Mouse (Mus musculus) kidney, embryonic 15.5 days (tissue): ENCODE measurements around the gene Zfp184. TPM values are rescaled to one million over a fixed set of nuclear protein-coding genes. Genes with fewer than 3 reads are reported as not detected.
A peak's percentile ranks its signal among the peaks of the same experiment; 100 is the strongest.
"Not testable (repeated sequence)": the region's sequence is repeated elsewhere in the genome, so short reads cannot be mapped to it uniquely, and the experiment has no call there.

Source experiments
- ATAC-seq: fragments of 200-750 bp; cut with Nextera tagmentation; replicated peaks from 2 replicates; pipeline ENCODE4 v1.8.0; 2017; ENCODE audit warnings: moderate TSS enrichment; ENCODE audit not compliant: low FRiP score
- H3K27ac ChIP-seq: fragments of 300-500 bp; sonication (generic); 2 replicates; pipeline ENCODE4 v1.5.1; 2015; ENCODE audit warnings: mild to moderate bottlenecking, inconsistent platforms
- H3K27me3 ChIP-seq: fragments of 300-500 bp; sonication (generic); 2 replicates; pipeline ENCODE4 v1.6.1; 2015; ENCODE audit warnings: inconsistent platforms
- H3K36me3 ChIP-seq: fragments of 300-500 bp; sonication (generic); 2 replicates; pipeline ENCODE4 v1.6.1; 2015; ENCODE audit warnings: inconsistent platforms
- H3K4me1 ChIP-seq: fragments of 300-500 bp; sonication (generic); 2 replicates; pipeline ENCODE4 v1.6.1; 2015; ENCODE audit warnings: inconsistent platforms
- H3K4me2 ChIP-seq: fragments of 300-500 bp; sonication (generic); 2 replicates; pipeline ENCODE4 v1.6.1; 2015; ENCODE audit warnings: moderate library complexity, mild to moderate bottlenecking, inconsistent platforms
- H3K4me3 ChIP-seq: fragments of 300-500 bp; sonication (generic); replicated peaks from 2 replicates; pipeline ENCODE4 v1.5.1; 2015; ENCODE audit warnings: mild to moderate bottlenecking, inconsistent platforms
- H3K9ac ChIP-seq: fragments of 300-500 bp; sonication (generic); 2 replicates; pipeline ENCODE4 v1.6.1; 2015; ENCODE audit warnings: mild to moderate bottlenecking, inconsistent platforms
- H3K9me3 ChIP-seq: fragments of 300-500 bp; sonication (generic); replicated peaks from 2 replicates; pipeline ENCODE4 v1.6.1; 2016; ENCODE audit warnings: inconsistent platforms
- WGBS: fragments of 180-500 bp; shearing (Covaris S2); methylation state at CpG from one replicate; pipeline ENCODE4 v1.1.7; 2015; ENCODE audit warnings: mixed read lengths; 5-methylcytosine and 5-hydroxymethylcytosine counted together
- polyA plus RNA-seq: library from polyadenylated mRNA; unstranded; fragments of >200 nt; fragmentation: Nextera tagmentation; extraction: Ambion mirVana; gene quantifications from 2 replicates; pipeline ENCODE4 v1.2.1, GENCODE M21; 2015

The Zfp184 gene
- polyA plus RNA-seq, result 12.1 and 12.5 TPM in 2 replicates

DNA sequence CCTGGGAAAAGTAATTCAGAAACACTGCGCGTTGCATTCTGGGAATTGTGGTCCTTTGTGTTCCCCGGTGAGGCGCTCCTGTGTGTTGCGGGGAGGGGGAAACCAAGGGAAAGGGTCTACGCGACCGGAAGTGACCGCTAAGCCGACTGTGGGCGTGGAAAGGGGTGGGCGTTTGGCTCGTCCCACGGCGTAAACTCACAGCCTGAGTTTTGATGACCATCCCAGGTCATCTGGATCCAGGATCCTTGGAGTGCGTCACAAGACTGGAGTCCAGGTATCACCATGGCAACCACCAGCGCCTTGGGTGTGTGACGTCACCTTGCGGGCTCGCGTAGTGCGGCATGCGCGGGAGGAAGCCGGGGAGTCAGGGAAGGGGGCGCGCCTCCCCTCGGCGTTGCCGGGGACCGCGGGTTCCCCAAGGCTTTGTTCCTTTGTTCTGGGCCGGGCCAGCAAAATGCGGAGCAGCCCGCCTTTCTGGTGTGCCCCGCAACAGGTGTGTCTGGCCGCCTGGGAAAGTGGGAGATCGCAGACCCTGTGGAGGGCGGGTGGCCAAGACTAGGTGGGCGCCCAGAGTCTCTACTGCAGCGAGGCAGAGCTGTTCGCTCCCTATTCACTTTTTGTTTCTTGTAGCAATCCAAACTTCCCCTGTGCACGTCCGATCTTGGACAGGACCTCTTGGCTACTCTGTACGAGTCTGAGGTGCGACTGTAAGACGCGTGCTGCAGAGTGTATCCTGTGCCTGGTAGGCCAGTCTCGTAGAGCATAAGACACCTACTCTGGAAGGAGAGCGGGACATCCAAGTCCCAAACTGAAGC lies at the start of gene Zfp184:
TSS of gene Zfp184 (plus strand) at position 169 of the 815 bp plus-strand sequence.
- H3K9me3 ChIP-seq, result no peaks in the 10 kb centered on the region
- H3K4me3 ChIP-seq, result peak within 1 kb of the TSS; percentile 80
- peak; percentile 93 for ATAC-seq
- peak within 1 kb of the TSS; percentile 85 for H3K27ac ChIP-seq
- H3K9ac ChIP-seq, result peak within 1 kb of the TSS; percentile 78
- H3K36me3 ChIP-seq, result peaks cover 19% of the 10 kb centered on the region
- WGBS, result under 1% methylated on average over 50 of the region's 50 CpGs
- H3K4me1 ChIP-seq, result peaks cover 7% of the 10 kb centered on the region; the same call in 1 of the 2 replicates
- H3K27me3 ChIP-seq, result no peaks in the 10 kb centered on the region
- H3K4me2 ChIP-seq, result peak within 1 kb of the TSS; percentile 75

DNA sequence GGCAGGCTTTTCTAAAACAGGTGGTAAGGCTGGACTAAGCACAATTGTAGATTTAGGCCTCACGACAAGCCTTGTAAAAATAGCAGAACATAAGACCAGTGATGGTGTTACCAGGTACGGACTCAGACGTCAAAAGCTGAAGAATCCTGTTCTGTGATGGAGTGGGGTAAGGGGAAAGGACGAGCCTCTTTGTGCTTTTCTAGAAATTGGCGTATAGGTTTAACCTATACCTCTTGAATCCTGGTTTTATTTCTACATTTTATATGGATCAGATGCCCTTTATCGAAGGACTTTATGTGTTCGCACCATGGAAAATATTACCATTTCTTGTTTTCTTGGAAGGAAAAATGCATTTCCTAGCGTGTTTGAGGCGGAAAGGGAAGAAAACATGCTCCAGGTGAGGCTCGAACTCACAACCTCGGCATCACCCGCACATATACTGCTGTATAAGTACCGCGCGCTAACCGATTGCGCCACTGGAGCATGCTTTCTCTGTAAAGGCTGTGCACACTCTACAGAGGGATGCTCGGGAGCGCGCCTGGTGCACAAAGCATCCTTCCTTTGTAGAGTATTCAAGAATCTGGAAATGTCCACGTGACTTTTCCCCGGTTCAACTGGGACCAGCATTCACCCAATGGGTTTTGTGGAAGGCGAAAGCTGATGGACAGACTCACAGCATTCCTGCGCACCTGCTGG lies 48.2 kb upstream of the Zfp184 start:
- H3K4me2 ChIP-seq, result peak overlapping the region; percentile 72
- no peak overlapping the region for H3K27ac ChIP-seq
- H3K4me1 ChIP-seq, result peaks cover 7% of the 10 kb centered on the region; the same call in 1 of the 2 replicates
- peak overlapping the region; percentile 60 for H3K4me3 ChIP-seq
- no peaks in the 10 kb centered on the region for H3K27me3 ChIP-seq
- no peaks in the 10 kb centered on the region for H3K36me3 ChIP-seq
- WGBS, result 8% methylated on average over 24 of the region's 24 CpGs
- H3K9me3 ChIP-seq, result no peaks in the 10 kb centered on the region
- peak overlapping the region; percentile 43 for H3K9ac ChIP-seq
- peak; percentile 95 for ATAC-seq

DNA sequence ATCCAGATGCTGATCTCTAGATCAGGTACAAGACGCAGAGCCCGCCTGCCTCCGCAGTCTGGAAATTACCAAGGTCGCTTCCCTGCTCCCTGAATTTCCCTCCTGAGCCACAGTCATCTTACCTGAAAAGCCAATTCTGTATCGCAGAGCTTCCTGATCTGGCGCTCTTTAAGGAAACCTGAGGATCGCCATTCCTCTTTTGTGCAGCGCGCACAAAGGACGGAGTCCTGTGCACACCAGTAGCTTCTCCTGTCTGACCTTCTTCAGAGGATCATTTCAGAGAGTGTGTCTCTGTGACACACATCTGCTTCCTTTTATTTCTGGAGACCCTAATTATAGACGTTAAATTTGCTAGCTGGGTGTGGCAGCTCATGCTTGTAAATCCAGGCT lies 47.7 kb upstream of the Zfp184 start:
- no peak overlapping the region for H3K27ac ChIP-seq
- WGBS, result 0% methylated on average over 11 of the region's 11 CpGs
- ATAC-seq, result no peak; the same call in none of the 2 replicates

DNA sequence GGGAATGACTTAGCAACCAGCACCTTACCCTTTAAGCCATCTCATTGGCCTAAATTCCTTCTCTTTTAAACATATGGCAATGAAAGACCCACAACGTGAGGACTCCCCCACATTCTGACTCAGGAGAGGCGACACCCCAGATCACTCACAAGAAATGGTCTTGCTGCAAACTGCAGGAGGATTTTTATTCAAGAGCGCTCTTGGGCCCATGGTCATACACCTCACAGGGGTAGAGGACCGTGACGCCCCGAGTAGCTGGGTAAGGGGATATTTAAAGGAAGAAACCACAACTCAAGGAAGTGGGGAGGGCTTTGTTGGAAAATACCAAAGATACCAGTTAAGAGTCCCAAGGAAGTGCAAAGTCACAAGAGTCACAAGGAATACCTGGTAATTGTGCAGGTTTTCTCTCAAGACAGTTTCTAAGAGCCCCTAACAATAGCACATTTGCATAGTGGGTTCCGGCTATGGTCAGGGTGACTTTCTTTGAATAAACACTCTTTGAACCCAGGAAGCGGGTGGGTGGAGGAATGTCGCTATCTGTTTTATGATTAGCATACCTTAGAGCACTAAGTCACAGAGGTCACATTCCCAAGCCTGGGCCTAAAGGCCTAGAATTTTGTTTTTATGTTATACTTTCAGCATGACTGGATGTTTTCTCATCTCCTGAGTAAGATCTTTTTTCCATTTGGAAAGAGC lies 43.9 kb upstream of the Zfp184 start:
- not testable (repeated sequence) for H3K4me3 ChIP-seq, H3K9me3 ChIP-seq, H3K9ac ChIP-seq, H3K27me3 ChIP-seq, H3K27ac ChIP-seq, H3K4me2 ChIP-seq, ATAC-seq, H3K36me3 ChIP-seq
- H3K4me1 ChIP-seq, result peaks cover 11% of the 10 kb centered on the region; the same call in 1 of the 2 replicates
- WGBS, result 95% methylated on average over 9 of the region's 9 CpGs

More for the DNA sequence above, 47.7 kb upstream of the Zfp184 start:
- Histone ChIP-seq H3K27me3 (no peaks in the 10 kb centered on the region), H3K4me3 (peak overlapping the region; percentile 60), H3K4me1 (peaks cover 7% of the 10 kb centered on the region; the same call in 1 of the 2 replicates), H3K9ac (peak overlapping the region; percentile 43), H3K36me3 (no peaks in the 10 kb centered on the region), H3K4me2 (peak overlapping the region; percentile 72), H3K9me3 (no peaks in the 10 kb centered on the region)

DNA sequence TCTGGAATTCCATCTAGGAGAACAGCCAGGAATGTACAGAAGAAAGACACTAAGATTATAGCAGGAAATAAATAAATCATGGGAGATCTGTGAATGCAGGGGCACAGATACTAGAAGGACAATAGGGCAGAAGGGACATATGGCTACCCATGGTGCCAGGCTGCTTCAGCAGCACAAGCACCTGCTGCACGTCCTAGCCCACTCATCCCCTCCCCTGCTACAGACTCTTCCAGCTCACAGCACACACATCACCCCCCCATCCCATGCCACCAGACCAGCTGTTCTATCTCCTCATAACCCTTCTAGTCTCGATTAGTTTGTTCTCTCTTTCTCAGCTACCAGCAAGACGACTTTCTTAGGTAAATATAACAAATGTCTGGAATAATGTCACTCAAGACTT lies 41.4 kb upstream of the Zfp184 start:
- WGBS, result 32% methylated on average over 3 of the region's 3 CpGs
- ATAC-seq, result no peak
- Histone ChIP-seq H3K9ac (no peak overlapping the region), H3K27ac (no peak overlapping the region), H3K9me3 (no peaks in the 10 kb centered on the region), H3K36me3 (no peaks in the 10 kb centered on the region), H3K4me1 (0 out of 2 replicates have a peak, but pooled peaks cover 8% of the 10 kb centered on the region), H3K4me2 (no peak overlapping the region), H3K27me3 (no peaks in the 10 kb centered on the region), H3K4me3 (no peak overlapping the region)

DNA sequence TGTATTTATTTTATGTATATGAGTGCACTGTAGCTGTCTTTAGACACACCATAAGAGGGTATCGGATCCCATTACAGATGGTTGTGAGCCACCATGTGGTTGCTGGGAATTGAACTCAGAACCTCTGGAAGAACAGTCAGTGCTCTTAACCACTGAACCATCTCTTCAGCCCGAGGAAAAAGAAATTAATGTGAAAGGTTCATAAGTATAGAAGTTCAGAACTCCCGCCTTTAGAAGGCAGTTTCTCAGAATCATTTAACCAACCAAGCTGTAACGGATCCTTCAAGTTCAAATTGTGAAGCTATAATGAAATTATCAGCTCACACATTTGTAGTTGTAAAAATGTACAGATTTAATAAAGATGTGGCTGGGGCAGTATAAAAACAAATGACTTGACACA lies 40.8 kb upstream of the Zfp184 start:
- H3K27me3 ChIP-seq, H3K9ac ChIP-seq, H3K4me1 ChIP-seq, H3K36me3 ChIP-seq, H3K4me3 ChIP-seq, H3K4me2 ChIP-seq, ATAC-seq, H3K27ac ChIP-seq, H3K9me3 ChIP-seq: not testable (repeated sequence)
- 80% methylated on average over 4 of the region's 4 CpGs for WGBS

DNA sequence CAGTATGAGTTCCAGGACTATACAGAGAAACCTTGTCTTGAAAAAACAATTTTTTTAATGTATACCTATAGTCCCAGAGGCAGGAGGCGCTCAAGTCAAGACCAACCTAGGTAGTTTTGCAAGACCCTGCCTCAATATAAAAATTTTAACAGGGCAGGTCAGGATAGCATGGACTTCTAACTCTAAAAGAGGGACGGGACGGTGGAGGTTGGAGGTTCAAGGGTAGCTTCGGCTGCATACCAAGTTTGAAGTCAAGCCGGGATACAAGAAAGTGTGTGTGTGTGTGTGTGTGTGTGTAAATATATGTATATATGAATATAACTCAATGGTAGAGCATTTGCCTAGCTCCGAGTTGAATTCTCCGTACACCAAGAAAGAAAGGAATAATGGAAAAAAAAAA lies 38.6 kb upstream of the Zfp184 start:
- WGBS, result 49% methylated on average over 7 of the region's 7 CpGs

DNA sequence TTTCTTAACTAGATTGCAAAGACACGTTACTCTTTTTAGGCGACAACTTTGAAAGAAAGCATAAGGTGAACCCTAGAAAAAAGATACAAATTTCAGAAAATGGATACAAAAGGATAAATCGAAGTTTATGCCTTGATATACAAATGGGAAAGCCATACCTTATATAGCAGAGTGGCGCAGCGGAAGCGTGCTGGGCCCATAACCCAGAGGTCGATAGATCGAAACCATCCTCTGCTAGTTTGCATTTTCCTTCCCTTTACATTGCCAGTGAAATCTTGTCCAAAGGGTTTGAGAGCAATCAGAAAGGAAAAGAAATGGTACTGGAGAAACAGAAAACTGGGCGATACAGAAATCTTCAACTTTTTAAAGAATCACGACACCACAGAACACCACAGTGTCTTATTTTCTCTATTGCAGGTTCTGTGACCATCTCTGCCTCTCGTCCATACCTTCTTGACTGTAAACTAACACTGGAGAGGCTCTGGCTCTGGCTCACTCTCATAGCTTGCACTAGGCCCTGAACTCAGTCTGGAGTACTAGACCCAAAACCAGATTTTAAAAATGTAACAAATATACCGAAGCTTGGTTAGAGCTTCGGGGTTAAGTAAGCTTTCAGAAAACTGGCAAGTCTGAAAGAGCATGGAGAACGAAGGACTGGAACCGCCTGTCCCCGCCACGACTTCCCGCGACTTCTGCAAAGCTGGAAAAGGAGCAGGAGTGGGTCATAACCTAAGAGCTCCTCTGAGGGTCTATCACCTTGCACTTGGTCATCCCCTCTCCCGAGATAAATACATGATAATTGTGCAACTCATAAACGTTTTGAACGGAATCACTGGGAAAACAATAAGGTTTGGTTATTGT lies 37.7 kb upstream of the Zfp184 start:
- Histone ChIP-seq H3K9me3 (no peaks in the 10 kb centered on the region), H3K4me1 (peaks cover 11% of the 10 kb centered on the region; the same call in 1 of the 2 replicates), H3K27ac (no peak overlapping the region; the same call in 1 of the 2 replicates), H3K4me3 (peak overlapping the region; percentile 28), H3K27me3 (no peaks in the 10 kb centered on the region), H3K36me3 (no peaks in the 10 kb centered on the region), H3K4me2 (peak overlapping the region; percentile 51), H3K9ac (no peak overlapping the region)
- no peak for ATAC-seq
- 15% methylated on average over 22 of the region's 22 CpGs for WGBS

More for the DNA sequence above, 38.6 kb upstream of the Zfp184 start:
- Histone ChIP-seq H3K27ac (no peak overlapping the region), H3K27me3 (no peaks in the 10 kb centered on the region), H3K4me2 (no peak overlapping the region), H3K36me3 (no peaks in the 10 kb centered on the region), H3K4me3 (no peak overlapping the region), H3K4me1 (peaks cover 11% of the 10 kb centered on the region; the same call in 1 of the 2 replicates), H3K9me3 (no peaks in the 10 kb centered on the region), H3K9ac (no peak overlapping the region)
- ATAC-seq, result no peak

DNA sequence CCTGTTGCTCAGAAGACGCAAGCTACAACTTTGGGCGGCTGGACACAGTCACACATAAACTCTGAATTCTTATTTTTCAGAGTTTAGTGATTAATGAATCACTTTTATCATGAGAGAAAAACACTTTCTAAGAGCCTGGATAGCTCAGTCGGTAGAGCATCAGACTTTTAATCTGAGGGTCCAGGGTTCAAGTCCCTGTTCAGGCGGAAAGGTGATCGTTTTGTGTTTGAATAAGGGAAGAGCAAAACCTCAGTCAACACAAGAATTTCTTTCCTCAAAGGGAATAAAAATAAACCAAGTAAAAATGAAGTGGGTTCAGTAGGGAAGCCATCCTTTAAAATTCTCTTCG lies 37.1 kb upstream of the Zfp184 start:
- H3K4me2 ChIP-seq, result peak overlapping the region; percentile 51
- not testable (repeated sequence) for H3K9me3 ChIP-seq, H3K27ac ChIP-seq, H3K9ac ChIP-seq, H3K4me1 ChIP-seq, H3K36me3 ChIP-seq, H3K27me3 ChIP-seq
- peak overlapping the region; percentile 28 for H3K4me3 ChIP-seq
- 26% methylated on average over 6 of the region's 6 CpGs for WGBS
- 0 out of 2 replicates have a peak, but pooled peaks have one; percentile 29 for ATAC-seq

DNA sequence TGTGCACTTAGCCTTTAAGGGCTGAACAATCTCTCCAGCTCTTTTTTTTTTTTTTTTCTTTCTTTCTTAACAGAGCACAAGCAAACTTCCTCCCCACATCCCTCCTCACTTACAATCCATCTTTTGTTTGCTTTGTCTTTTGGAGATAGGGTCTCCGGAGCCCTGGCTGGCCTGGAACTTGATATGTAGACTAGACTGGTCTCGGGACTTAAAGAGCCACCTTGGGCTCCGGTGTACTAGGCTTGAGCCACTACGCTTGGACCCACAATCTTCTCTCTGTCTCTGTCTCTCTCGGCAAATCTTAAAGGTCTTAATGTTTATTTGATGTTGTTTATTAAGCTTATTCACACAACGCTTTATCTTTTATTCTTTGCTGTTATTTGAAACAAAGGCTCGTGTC lies 34.2 kb upstream of the Zfp184 start:
- H3K9ac ChIP-seq, result 0 out of 2 replicates have a peak overlapping the region, but pooled peaks have one; percentile 15
- H3K27ac ChIP-seq, result no peak overlapping the region
- no peaks in the 10 kb centered on the region for H3K9me3 ChIP-seq
- ATAC-seq, result no peak
- H3K4me3 ChIP-seq, result peak overlapping the region; percentile 38
- 4% methylated on average over 7 of the region's 7 CpGs for WGBS
- no peaks in the 10 kb centered on the region for H3K36me3 ChIP-seq
- peaks cover 15% of the 10 kb centered on the region; the same call in 1 of the 2 replicates for H3K4me1 ChIP-seq
- H3K27me3 ChIP-seq, result peaks cover 7% of the 10 kb centered on the region; the same call in 1 of the 2 replicates
- H3K4me2 ChIP-seq, result peak overlapping the region; percentile 52

DNA sequence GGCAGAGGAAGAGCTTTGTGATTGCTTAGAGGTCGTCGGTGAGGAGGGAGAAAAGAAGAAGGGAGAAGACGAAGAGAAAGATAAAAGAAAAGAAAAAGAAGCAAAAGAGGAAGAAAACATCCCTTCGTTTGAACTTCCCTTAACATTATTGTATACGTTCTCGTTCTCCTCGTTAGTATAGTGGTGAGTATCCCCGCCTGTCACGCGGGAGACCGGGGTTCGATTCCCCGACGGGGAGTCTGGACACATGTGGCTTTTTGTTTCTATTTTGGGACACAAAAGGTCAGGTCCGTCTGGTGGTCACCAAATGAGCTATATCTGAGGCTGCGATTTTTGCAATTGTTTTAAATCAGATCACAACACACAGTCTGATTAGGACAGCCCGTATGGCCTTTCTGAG lies 33.7 kb upstream of the Zfp184 start:
- ATAC-seq, result no peak

More for the DNA sequence above, 33.7 kb upstream of the Zfp184 start:
- Histone ChIP-seq H3K4me2 (peak overlapping the region; percentile 52), H3K4me3 (peak overlapping the region; percentile 38), H3K27me3 (peaks cover 11% of the 10 kb centered on the region; the same call in 1 of the 2 replicates), H3K36me3 (no peaks in the 10 kb centered on the region), H3K9me3 (no peaks in the 10 kb centered on the region), H3K27ac (no peak overlapping the region), H3K9ac (0 out of 2 replicates have a peak overlapping the region, but pooled peaks have one; percentile 15), H3K4me1 (peaks cover 15% of the 10 kb centered on the region; the same call in 1 of the 2 replicates)
- WGBS, result 6% methylated on average over 17 of the region's 17 CpGs
